Mouse (Mus musculus) urinary bladder, postnatal 0 days (tissue): ENCODE results near the gene Serinc5. TPM values are rescaled to one million over a fixed set of nuclear protein-coding genes. Genes with fewer than 3 reads are reported as not detected.

Experiments
- polyA plus RNA-seq: library from polyadenylated mRNA; unstranded; fragments of >200 nt; fragmentation: Nextera tagmentation; extraction: Ambion mirVana; gene quantifications from 2 replicates; pipeline ENCODE4 v1.2.1, GENCODE M21; 2015

Serinc5 gene
- polyA plus RNA-seq, result 19.9 and 22.2 TPM in 2 replicates

GRCm38 (mm10) chr13:92610311-92611221 lies at the start of gene Serinc5:
Gene Serinc5 (plus strand): TSS chr13:92611091.

GRCm38 (mm10) chr13:92576072-92576471 lies 34.8 kb upstream of the Serinc5 start, which contains the start of gene Spz1:
Gene Spz1 (minus strand): TSS chr13:92576172.

Other genes starting within 250 kb of the Serinc5 start
- 0.05 and 0.07 TPM in 2 replicates for gene Ankrd34b, start 185.2 kb upstream of the Serinc5 start, polyA plus RNA-seq
- gene Fam151b, start 127.1 kb upstream of the Serinc5 start, polyA plus RNA-seq, result 0.22 TPM in 1 of 2 replicates, not detected in the other
- gene Zfyve16, start 80.2 kb upstream of the Serinc5 start, polyA plus RNA-seq, result 6.0 and 7.0 TPM in 2 replicates
- gene Spz1, start 34.9 kb upstream of the Serinc5 start, polyA plus RNA-seq, result not detected in 2 replicates
- gene Thbs4, start 183.7 kb downstream of the Serinc5 start, polyA plus RNA-seq, result 2.5 and 2.7 TPM in 2 replicates
- 1.1 and 1.2 TPM in 2 replicates for gene Mtx3, start 233.7 kb downstream of the Serinc5 start, polyA plus RNA-seq